Mouse (Mus musculus) Patski (cell line): Measurements from ENCODE around the gene Uba5. TPM values are rescaled to one million over a fixed set of nuclear protein-coding genes. Genes with fewer than 3 reads are reported as not detected.
A peak's percentile ranks its signal among the peaks of the same experiment; 100 is the strongest.

Experiments
- ATAC-seq: fragments of 100-300 bp; one replicate; pipeline ENCODE4 v1.8.0; 2021
- CTCF ChIA-PET: fragments of 350-600 bp; sonication (Branson Sonifier 250); formaldehyde crosslinking; loops from one replicate; lab custom pipeline; 2022; ENCODE audit warnings: inconsistent platforms; lab: Charles Lee
- POLR2A ChIA-PET: fragments of 350-600 bp; sonication (Branson Sonifier 250); formaldehyde crosslinking; loops from one replicate; lab custom pipeline; 2022; ENCODE audit warnings: antibody characterized with exemption, inconsistent platforms; lab: Charles Lee
- DNase-seq: peaks from one replicate; pipeline ENCODE4 v3.0.0-alpha.2; 2011; ENCODE audit warnings: low read depth, low spot score
- H3K27me3 ChIP-seq: fragments of 371-371 bp; one replicate; pipeline ENCODE4 v1.5.1; 2021
- CTCF ChIP-seq: fragments of 100-300 bp; IDR thresholded peaks from one replicate; pipeline ENCODE4 v1.5.1; 2021
- in situ Hi-C: fragments of 300-500 bp; cut with MboI; formaldehyde crosslinking; loops from 3 replicates; pipeline ENCODE4 v1.11.1; 2018; ENCODE audit warnings: low pct_unique_long_range_greater_than_20kb, mixed read lengths
- polyA plus RNA-seq: library from polyadenylated mRNA; unstranded; gene quantifications from one replicate; pipeline ENCODE4 v1.2.3, GENCODE M21; 2021

Uba5 gene
- polyA plus RNA-seq, 1 experiment from 2014 or later = 42.2 TPM

DNA sequence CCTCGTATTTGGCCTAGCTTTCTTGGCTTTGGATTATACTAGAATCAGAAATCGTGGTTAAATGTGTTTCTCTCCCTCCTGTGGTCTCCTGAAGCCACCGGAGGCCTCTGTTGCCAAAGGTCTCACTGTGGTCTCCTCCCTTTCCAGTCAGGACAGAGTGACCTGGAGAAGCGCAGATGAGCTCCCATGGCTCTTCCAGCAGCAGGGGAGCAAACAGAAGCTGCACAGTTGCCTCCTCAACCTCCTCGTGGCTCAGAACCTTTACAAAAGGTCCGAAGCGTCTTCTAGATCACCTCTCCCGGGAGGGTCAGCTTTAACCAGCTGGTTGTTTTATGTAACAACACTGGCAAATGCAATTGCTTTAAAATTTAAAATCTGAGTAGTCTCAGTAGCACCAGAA, 28.7 kb downstream of the Uba5 start:
- ChIA-PET CTCF (interaction anchor here (0.7 to 2.1 kb wide), 3 partner anchors 11 to 59 kb away, joined by 3 to 9 read pairs (median 3); no protein-coding TSS in a partner anchor), POLR2A (no interaction called here)
- DNase-seq (no peak), ATAC-seq (no peak)
- in situ Hi-C loops = no loop called here
- no peak for TF ChIP-seq CTCF
- no peaks in the 10 kb centered on the region for H3K27me3 ChIP-seq

DNA sequence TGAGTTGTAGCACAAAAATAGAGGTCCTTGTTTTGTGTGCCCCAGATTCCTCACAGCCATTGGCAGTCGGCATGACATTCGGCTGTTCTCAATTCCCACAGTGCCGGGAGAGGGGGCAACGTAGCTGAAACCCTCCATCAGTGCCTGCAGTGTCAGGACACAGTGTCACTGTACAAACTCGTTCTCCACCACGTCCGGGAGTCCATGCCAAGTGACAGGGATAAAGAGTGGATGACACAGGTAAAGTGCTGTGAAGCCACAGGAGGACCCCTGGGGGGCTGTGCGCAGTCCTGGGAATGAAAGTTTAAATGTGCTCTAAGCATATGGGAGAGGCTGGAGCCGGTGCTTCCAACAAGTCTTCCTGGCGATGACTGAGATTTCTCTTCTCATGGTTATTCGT, 33.1 kb downstream of the Uba5 start:
- no peaks in the 10 kb centered on the region for H3K27me3 ChIP-seq
- no peak for TF ChIP-seq CTCF
- POLR2A ChIA-PET = no interaction called here
- CTCF ChIA-PET = interaction anchor here (0.9 kb wide), 1 partner anchor 11 kb away, joined by 3 read pairs; no protein-coding TSS in a partner anchor
- DNase-seq (no peak), ATAC-seq (no peak)
- in situ Hi-C loops = no loop called here

DNA sequence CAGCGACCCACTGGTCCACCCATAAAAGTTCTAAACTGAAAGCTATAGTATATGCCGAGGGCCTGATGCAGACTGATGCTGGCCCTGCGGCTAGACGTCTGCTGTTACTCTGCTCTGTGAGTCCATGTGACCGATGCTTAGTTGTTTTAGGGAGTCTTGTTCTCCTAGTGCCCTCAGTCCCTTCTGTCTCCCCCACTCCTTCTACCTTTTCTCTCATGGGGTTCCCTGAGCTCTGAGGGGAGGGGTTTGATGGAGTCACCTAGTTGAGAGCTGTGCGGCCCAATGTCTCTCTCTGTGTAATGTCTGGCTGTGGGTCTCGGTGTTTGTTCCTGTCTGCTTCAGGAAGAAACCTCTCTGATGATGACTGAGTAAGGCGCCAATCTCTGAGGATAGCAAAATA, 35.7 kb downstream of the Uba5 start:
- POLR2A ChIA-PET = no interaction called here
- ATAC-seq (no peak), DNase-seq (no peak)
- CTCF ChIA-PET = interaction anchor here (1.3 kb wide), 1 partner anchor 14 kb away, joined by 3 read pairs; no protein-coding TSS in a partner anchor
- TF ChIP-seq CTCF = no peak
- H3K27me3 ChIP-seq = no peaks in the 10 kb centered on the region
- in situ Hi-C loops = no loop called here

DNA sequence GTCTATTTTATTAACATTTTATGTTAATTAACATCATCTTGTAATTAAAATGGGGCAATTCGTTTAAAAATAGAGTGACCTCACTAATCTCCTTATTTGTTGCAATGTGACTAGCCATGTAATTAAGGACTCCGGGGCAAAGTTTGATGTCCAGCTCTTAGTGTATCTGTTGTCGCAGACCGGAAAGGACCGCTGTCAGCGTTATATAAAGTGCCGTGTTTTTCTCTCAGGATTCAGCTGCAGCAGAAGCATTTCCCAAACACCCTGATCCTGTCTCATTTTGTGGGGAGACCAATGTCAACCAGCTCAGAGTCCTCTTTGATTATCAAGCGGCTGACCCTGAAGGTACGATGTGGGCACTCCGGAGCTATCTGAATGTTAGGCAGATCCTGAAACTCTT, 41.9 kb downstream of the Uba5 start:
- in situ Hi-C loops = loop anchor here (25.0 kb wide), 1 partner anchor 659 kb away; the partner anchor contains the start of gene Cdv3

DNA sequence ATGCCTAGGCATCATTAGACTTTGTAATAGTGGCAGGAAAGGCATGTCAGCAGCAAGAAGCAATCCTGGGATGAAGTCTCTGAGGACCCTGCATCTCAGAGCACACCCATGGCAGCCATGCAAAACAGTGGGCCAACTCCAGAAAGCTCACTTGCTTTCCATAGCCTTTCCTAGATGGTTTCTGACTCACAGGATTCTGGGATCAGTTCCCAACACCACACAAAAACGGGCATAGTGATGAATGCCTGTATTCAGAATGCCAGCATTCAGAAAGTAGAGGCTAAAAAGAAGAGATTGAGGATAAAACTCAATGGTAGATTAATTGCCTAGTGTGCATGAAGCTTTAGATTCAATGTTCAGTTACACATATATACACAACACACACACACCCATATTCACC, 48.4 kb downstream of the Uba5 start:
- in situ Hi-C loops = loop anchor here (25.0 kb wide), 1 partner anchor 652 kb away; the partner anchor contains the start of gene Cdv3
- TF ChIP-seq CTCF = no peak
- CTCF ChIA-PET = no interaction called here
- DNase-seq = no peak
- POLR2A ChIA-PET = no interaction called here
- no peak for ATAC-seq
- H3K27me3 ChIP-seq = no peaks in the 10 kb centered on the region

More for the DNA sequence above, 41.9 kb downstream of the Uba5 start:
- POLR2A ChIA-PET = interaction anchor here (0.7 kb wide), 1 partner anchor 8 kb away, joined by 3 read pairs; no protein-coding TSS in a partner anchor
- CTCF ChIA-PET = interaction anchor here (0.8 to 1.0 kb wide), 2 partner anchors 9 to 13 kb away, joined by 3 read pairs; no protein-coding TSS in a partner anchor
- ATAC-seq (no peak), DNase-seq (no peak)
- H3K27me3 ChIP-seq = no peaks in the 10 kb centered on the region
- no peak for TF ChIP-seq CTCF

DNA sequence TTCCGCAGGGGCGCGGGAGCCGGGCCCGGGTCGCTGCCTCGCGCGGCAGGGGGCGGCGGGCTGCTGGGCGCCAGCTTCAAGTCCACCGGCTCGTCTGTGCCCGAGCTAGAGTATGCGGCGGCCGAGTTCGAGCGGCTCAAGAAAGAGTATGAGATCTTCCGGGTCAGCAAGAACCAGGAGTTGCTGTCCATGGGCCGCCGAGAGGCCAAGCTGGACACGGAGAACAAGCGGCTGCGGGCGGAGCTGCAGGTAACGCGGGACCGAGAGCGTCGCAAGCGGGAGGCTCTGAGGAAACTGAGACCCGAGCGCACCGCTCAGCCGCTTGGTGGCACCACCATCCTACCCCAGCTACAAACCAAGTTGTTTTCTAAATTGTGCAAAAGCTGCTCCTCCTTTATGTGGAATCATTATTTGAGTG, 60.0 kb downstream of the Uba5 start:
- DNase-seq (peak; percentile 27), ATAC-seq (peak; percentile 65)
- CTCF ChIA-PET = interaction anchor here (1.1 to 1.3 kb wide), 3 partner anchors 16 to 513 kb away, joined by 3 read pairs; no protein-coding TSS in a partner anchor
- POLR2A ChIA-PET = no interaction called here
- H3K27me3 ChIP-seq = peaks cover 11% of the 10 kb centered on the region
- TF ChIP-seq CTCF = peak; percentile 96
- in situ Hi-C loops = loop anchor here (25.0 kb wide), 1 partner anchor 641 kb away; the partner anchor contains the start of gene Cdv3

DNA sequence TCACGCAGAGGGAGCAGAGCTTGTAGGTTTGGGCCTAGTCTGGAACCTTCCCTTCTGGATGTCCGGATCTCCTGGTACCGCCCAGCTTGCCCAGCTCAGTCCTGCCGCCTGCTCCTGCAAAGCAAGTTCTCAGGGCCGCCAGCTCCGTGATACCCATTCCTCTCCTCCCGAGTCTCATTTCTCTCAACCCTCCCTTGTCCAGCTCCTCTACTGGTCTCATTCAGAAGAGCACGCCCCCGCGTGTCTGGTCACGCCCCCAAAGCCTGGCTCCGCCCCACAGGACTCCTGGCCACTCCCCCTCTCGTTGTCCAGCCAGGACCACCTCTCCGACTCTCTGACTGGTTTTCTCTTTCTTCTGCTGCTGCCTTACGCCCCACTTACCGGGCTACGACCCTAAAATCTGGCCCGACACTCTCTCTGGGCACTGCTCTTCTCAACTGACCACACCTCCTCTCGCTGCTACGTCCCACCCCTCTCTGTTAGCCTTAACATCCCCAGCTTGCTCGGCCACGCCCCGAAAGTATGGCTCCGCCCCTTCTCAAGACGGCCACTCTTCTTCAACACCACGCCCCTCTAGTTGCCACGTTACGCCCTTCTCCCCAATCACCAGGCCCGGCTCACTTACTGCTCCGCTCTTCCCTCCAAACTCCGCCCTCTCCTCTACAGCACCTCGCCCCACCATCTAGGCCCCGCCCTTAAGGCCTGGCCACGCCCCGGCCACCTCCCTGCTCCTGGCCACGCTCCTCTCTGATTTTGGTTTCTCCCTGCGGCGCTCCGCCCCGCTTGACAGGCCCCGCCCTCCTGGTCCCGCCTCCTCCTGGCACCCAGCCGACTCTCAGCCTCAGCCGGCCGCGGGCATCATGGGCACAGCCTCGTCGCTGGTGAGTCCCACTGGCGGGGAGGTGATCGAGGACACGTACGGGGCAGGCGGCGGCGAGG, 60.7 kb downstream of the Uba5 start, which contains the start of gene Nphp3:
Gene Nphp3 (plus strand): TSS at position 624 of the 939 bp plus-strand sequence.
- POLR2A ChIA-PET = no interaction called here
- DNase-seq (peak; percentile 97), ATAC-seq (peak; percentile 95)
- in situ Hi-C loops = loop anchor here (25.0 kb wide), 1 partner anchor 640 kb away; the partner anchor contains the start of gene Cdv3
- CTCF ChIA-PET = interaction anchor here (0.8 to 1.1 kb wide), 4 partner anchors 377 to 512 kb away, joined by 3 to 4 read pairs (median 3); no protein-coding TSS in a partner anchor
- TF ChIP-seq CTCF = no peak
- peaks cover 13% of the 10 kb centered on the region for H3K27me3 ChIP-seq

DNA sequence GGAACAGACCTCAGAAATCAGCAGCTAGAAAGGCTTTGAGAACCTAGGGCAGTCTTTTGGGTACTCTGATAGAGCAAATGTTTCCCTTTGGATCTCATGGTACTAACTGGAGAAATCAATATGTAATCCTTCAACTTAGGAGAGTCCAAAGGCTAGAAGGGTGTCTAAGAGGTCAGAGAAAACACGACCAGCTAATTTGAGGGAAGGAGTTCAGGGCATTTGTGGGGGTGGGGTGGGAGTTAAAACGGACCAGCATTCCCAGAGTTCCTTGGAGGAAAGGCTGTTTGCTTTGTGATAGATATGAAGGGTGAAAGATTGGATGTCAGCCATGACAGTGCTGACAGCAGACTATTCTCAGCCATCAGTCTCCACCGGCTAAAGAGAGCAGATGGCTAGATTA, 62.3 kb downstream of the Uba5 start:
- peaks cover 18% of the 10 kb centered on the region for H3K27me3 ChIP-seq
- in situ Hi-C loops = loop anchor here (25.0 kb wide), 1 partner anchor 638 kb away; the partner anchor contains the start of gene Cdv3
- DNase-seq = no peak
- POLR2A ChIA-PET = interaction anchor here (0.6 kb wide), 1 partner anchor 455 kb away, joined by 3 read pairs; no protein-coding TSS in a partner anchor
- TF ChIP-seq CTCF = no peak
- ATAC-seq = no peak
- CTCF ChIA-PET = no interaction called here

Other genes with a start within 250 kb of the Uba5 start
- 4.2 TPM for gene Nphp3, start 60.6 kb downstream of the Uba5 start, polyA plus RNA-seq
- not detected for gene Gm28305, start 22.5 kb downstream of the Uba5 start, polyA plus RNA-seq
- gene Acad11, start 243 bp upstream of the Uba5 start, polyA plus RNA-seq = 24.7 TPM
- 0.23 TPM for gene Ackr4, start 63.8 kb upstream of the Uba5 start, polyA plus RNA-seq
- 64.2 TPM for gene Dnajc13, start 199.8 kb upstream of the Uba5 start, polyA plus RNA-seq